Mouse (Mus musculus) B cell, adult 67 days (primary cell): ENCODE data around the gene Dhx40. TPM values are rescaled to one million over a fixed set of nuclear protein-coding genes. Genes with fewer than 3 reads are reported as not detected.

Experiments used
- total RNA-seq, 2 experiments: library from RNA; stranded (reverse); gene quantifications; 4 replicates each; pipeline ENCODE4 v1.2.4; 2023

Dhx40 gene
- 10 to 100 TPM; 73.6 to 76.1 TPM for total RNA-seq

DNA sequence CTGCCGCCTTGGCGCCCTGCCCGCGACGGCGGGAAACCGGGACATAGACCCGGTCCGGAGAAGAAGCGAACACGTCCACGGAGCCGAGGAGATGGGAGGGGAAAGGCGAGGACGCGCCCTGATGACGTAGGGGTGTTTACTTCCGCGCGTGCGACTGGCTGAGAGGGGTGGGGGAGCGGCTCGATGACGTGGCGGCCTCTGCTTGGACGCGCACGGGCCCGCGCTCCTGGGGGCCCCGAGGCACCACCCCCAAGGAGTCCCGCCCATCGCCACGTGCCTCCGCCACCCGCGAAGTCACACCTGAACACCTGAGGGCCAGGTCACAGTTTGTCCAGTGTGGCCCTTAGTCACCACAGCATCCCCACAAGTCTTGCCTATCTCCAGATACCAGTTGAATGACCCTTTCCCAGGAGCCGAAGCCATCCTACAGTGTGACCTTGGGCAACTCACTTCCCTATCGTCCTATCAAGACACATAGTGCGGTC lies at the start of gene Dhx40:
Gene Dhx40, minus strand, starts transcription at position 242 of the 485 bp plus-strand sequence.

DNA sequence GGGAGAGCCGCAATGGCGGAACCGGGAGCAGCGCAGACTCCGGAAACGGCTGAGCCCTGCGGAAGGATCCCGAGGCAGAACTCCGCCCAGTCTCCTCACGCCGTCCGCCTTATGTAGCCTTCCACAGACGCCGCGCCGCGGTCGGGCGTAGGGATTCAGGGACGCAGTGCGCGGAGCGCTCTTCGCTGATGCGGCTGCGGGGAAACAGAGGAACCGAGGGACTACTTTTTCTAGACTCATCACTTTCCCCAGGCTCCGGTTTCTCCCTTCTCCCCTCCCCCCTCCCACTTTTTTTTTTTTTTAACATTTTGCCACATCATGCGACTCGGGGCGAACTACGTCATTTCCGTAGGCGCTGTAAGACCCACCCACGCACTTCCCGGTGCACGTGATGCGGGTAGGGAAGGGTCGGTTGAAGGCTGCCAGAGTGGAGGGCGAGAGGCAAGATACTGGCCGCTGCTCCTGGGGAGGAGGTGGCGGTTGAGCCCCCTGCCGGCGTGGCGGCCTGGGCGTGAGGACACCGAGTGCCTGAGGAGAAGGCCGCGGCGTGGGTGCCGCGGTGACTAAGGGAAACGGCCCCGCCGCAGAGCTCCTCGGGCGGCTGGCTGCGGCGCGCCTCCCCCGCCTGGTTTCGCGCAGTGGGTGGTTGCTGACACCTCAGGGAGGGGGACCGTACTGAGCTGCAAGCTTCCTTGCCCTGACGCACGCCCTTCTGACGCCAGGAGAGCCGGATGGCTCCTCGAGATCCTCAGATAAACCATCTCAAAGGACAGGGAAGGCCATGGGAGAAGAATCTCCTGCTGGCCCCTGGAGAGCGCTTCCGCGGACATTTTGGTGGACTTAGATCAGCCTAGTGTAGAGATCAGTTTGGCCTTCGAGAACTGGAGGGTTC lies 49.8 kb downstream of the Dhx40 start, which contains the start of gene Cltc:
Gene Cltc, minus strand, starts transcription at position 86 of the 892 bp plus-strand sequence.

Other genes starting within 250 kb of the Dhx40 start
- 10 to 100 TPM; 65.4 to 76.8 TPM for gene Vmp1, start 123.9 kb downstream of the Dhx40 start, total RNA-seq
- 1 to 10 TPM; 7.3 to 8.2 TPM for gene Ptrh2, start 123.8 kb downstream of the Dhx40 start, total RNA-seq
- gene Cltc, start 50.2 kb downstream of the Dhx40 start, total RNA-seq: 100 to 1,000 TPM; 299 to 312 TPM
- 1 to 10 TPM; 4.0 to 5.7 TPM for gene Ypel2, start 186.0 kb upstream of the Dhx40 start, total RNA-seq